Mouse (Mus musculus): ENCODE data around the gene Uqcr11.

DNA sequence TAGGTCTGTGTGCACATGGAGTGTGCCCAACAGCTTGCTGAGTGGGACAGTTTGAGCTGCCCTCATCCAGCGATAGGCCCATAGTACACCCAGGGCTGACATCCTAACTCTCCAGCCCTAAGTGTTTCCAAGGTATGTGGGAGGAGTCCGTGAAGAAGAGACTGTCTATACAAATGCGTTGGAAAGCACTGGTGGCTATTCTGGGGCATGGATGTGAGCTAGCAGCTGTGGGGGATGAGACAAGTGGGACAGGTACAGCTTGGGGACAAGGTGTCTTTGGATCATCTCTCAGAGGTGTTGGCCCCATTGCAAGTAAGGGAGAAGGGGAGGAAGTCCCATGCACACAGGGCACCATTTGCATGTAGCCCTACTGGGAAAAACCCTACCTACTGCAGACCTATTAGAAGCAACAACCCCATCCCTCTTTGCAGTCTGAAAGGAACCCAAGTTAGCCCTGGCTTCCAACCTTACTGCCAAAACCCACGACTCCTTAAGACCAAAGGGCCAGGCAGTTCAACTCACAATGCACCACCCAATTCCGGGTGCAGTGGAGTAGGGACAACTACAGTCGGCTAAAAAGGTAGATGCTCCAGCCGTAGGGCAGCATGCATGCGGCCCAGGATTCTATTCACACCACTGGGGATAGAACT lies 9.0 kb downstream of the Uqcr11 start:
- TF ChIP-seq POLR2A (IDR thresholded peaks at IDR 0.05; ENCODE audit: borderline replicate concordance, insufficient read depth, low read length) (no peak), CTCF (IDR thresholded peaks at IDR 0.05; ENCODE audit: borderline replicate concordance, insufficient read depth, low read depth, low read length) (no peak)
